Mouse (Mus musculus) hindlimb bud, embryonic 11.5 days (tissue): ENCODE measurements around the gene Cpn1.

Experiments used
- DNase-seq: peaks from one replicate; pipeline ENCODE4 v3.0.0-alpha.2; 2012; ENCODE audit warnings: low read depth, low spot score; ENCODE audit errors: extremely low spot score

The Cpn1 gene

DNA sequence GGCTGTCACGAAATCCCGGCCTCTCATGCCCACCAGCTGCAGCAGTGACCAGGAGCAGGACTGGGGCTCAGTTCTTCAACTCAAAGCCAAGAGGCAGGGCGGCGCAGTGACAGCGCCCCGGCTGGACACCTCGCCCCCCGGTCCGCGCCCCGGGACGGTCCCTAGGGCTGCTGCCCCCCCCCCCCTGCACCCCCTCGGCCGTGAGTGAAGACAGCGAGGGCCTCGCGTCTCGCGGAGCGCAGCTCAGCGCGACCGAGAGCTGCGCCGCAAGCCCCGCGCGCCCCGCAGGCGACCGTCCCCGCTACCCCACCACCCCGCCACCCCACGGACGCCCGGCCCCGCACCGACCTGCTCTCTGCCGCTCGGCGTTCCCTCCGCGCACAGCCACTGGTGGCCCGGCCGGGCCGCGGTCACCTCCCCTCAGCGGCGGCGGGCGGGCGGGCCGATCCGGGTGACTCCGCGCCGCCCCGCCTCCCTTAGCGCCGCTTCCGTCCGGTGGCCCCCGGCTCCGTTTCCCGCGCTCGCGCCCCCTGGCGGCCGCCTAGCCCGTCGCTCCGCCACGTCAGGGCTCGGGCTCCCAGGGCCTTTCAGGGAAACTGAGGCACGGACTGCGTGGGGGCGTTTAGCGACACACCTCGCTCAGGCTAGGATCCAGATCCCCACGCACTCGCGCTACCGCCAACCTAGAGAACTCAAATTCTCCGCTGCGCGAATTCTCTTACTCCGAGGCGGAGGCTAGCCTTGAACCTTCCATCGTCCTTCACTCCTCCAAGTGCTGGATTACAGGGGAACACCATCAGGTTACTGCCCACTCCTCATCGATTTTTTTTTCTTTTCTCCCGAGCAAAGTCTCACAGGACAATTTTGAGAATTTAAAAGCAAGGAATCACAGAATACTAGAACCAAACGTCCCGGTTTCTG lies 46.3 kb downstream of the Cpn1 start, which contains the start of gene Dnmbp:
Dnmbp (minus strand) TSS at position 423 of the 921 bp plus-strand sequence.
- DNase-seq: no peak

DNA sequence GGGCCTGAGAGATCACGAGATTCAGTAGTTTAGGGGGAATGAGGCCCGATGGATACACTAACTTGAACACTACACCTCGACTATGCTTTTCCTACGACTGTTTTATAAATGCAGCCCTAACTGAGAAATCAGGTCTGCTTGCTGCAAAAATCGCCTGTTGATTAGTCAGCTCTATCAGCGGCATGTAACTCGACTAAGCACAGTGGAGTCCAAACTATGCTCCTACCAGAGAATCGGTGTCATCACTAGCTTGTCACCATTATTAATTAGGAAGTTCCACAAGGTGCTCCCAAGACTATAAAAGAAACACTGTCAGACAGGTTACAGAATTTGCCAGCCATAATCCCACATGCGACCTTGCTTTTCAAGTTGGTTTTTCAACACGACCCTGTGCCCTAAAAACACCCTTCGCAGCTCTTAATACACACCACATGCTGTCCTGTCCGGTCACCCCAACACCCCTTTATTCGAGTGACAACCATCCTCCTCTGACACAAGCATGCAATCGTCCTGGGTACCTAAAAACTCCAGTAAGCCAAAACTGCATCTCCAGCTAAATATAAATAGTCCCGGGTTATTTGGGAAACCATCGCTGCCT lies 47.1 kb downstream of the Cpn1 start:
- DNase-seq: no peak

DNA sequence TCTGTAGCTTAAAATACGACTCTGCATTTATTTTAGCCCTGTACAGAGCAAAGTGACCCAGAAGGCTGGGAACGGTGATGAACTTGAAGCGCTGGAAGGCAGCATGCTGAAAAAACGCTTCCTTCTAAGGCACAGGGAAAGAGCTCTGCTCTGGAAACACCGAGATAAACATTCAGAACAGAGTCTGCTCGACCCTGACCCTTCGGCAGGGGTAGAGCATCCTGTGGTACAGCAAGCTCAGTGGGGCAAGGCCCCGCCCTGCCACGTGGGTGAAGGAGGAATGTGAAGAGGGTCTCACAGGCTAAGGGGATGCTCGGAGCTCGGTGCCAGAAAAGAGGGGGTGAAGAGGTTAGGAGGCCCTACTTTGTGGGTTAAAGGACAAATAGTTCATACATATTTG lies 48.0 kb downstream of the Cpn1 start:
- DNase-seq: no peak

GRCm38 (mm10) chr19:43930926-43931325 lies 55.4 kb downstream of the Cpn1 start:
- no peak for DNase-seq

DNA sequence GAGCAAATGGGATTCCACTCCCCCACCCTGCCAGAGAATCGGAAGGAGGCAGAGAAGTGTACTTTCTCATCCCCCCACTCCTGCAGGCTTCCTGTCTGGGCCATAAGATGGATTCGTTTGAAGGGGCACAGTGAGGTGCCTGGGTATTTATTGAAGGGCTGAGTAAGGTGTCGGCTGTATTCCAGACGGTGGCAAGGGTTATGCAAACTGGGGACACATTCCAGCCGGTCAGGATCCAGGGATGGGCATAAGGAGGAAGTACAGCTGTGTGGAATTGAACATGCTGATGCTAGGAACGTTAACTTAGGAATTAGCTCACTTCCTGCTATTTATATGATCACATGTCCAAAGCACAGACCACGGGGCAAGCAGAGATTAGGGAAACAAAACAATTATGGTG lies 56.0 kb downstream of the Cpn1 start:
- DNase-seq: no peak

GRCm38 (mm10) chr19:43929869-43930268 lies 56.5 kb downstream of the Cpn1 start:
- no peak for DNase-seq

DNA sequence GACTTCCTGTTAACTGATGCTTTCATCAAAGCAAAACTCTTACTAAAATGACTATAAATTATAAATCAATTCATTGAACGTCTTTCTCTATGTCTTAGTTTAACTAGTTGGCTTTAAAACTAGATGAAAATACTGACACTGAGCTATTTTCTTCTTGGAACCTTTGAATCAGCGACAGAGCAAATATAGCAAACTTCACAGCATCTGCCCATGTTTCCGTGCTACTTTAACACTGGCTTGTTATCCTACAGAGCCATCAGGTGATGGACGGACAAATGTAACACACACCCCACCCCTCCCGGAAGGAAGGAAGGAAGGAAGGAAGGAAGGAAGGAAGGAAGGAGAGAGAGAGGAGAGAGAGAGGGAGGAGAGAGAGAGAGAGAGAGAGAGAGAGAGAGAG lies 58.4 kb downstream of the Cpn1 start:
- DNase-seq: no peak

GRCm38 (mm10) chr19:43927057-43927456 lies 59.3 kb downstream of the Cpn1 start:
- DNase-seq: no peak

- no peak for DNase-seq
Observed at GRCm38 (mm10) chr19:43926141-43926987, 60.0 kb downstream of the Cpn1 start.

GRCm38 (mm10) chr19:43924361-43924760 lies 62.0 kb downstream of the Cpn1 start:
- no peak for DNase-seq

DNA sequence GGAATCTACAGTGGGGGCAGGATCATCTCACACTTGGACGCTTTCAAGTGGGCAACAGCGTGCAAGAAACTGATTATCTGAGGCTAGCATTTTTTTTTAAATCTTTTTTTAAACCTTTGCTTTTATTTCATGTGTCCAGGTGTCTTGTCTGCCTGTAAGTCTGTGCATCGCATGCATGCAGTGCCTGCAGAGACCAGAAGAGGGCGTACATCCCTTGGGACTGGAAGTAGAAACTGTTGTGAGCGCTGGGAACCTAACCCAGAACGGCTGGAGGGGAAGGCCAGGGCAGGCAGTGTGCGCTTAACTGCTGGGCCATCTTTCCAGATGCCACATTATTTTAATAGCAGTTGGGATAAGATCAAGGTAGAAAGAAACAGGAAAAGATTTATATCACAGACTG lies 63.4 kb downstream of the Cpn1 start:
- DNase-seq: no peak

DNA sequence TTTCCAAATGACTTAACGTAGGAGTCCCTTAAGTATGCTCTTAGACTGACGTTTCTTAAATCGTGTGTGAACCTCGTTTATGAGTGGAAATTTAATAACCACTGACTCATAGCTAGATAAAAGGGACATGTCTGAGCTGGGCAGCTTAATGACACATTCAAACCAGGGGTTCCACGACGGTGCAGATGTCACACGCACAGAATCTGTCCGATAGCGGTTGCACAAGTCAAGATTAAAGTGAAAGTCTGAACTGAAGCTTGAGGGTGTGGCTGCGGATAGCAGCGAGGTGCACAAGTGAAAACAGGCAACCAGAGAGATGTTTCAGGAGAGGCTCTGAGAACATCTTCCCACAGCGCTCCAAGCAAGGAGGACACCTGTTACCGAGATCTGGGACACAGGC lies 64.9 kb downstream of the Cpn1 start:
- DNase-seq: no peak

GRCm38 (mm10) chr19:43920453-43921300 lies 65.7 kb downstream of the Cpn1 start:
- DNase-seq: no peak

DNA sequence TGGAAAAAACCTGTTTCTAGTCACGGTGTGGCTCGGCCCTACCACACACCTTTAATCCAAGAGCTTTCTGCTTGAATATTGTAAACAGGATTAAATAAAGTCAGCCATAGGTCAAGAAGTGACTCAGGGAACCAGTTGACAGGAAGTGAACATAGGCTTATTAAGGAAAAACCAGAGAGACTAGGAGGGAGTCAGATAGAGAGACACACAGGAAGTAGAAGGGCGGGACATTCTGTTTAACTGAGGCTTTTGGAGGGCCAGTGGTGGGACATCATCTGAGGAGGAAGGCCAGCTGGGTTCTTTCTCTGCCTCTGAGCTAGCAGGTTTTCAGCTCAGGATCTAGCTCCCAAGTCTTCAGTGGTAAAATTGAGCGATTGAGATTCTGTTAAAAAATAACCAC lies 66.5 kb downstream of the Cpn1 start:
- no peak for DNase-seq

DNA sequence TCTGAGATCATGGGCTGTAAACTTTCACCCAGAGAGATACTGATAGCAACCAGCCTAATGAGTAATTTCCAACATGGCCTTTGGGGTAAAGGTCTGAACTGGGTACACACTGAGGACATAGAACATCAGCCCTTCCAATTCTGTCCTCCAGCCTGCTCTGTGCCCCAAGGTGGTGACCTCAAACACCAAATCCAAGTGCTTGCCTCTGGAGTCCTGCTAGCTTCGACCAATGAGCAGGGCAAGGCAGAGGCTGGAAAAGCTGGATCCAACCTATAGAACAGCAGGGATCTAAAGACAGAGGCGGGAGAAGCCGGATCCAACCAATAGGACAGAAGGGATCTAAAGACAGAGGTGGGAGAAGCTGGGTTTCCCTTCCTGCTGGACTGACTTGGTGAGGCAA lies 67.5 kb downstream of the Cpn1 start:
- DNase-seq: no peak

GRCm38 (mm10) chr19:43917763-43918162 lies 68.6 kb downstream of the Cpn1 start:
- no peak for DNase-seq

DNA sequence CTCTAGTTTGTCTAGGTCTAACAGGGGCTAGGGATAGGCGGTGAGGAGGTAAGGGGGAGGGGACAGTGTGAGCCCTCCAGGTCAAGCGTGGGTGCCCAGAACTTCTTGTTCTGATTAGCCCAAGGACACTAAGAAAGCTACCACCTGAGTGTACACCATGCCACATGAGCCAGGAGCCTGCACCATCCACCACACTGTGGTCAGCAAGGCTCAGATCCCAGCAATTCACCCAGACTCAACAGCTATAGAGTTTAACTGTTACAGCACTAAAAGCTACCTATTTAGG lies 69.0 kb downstream of the Cpn1 start:
- DNase-seq: no peak

DNA sequence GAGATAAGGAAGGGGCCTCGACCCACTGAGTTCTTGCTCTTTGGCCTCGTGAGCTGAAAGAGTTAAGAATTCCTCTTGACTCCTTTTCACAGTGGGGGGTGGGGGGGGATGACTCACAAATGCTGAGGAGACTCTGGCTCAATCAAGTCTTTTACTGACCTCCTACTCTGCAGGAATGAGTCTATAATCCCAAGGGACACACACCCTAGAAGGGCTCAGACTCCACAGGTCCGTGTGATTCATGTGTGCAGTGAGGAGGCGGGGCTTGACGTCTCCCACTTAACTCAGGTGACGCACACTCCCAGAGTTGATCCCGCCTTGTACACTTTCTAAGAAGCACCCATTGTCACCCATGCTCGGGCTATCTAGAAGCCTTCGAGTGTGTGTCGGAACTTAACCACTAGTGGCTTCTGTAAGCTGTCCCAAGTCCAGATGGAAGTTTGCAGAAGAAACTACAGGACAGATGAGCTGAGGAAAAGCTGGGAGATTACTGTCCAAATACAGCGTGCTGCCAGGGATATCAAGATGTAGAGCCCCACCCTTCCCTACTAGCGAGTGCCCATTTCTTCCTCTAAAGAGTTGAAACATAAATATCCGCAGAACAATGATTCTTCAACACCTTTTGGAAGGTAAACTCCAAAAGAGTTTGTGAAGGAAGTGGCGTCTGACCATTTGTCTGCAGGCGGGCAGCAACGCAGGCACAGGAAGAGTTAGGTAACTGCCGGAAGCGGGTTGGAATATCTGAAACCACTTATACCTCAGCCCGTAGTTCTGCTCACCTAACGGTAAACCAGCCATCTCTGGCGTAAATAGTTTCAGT lies 69.6 kb downstream of the Cpn1 start:
- no peak for DNase-seq

GRCm38 (mm10) chr19:43915431-43915830 lies 70.9 kb downstream of the Cpn1 start:
- DNase-seq: no peak

DNA sequence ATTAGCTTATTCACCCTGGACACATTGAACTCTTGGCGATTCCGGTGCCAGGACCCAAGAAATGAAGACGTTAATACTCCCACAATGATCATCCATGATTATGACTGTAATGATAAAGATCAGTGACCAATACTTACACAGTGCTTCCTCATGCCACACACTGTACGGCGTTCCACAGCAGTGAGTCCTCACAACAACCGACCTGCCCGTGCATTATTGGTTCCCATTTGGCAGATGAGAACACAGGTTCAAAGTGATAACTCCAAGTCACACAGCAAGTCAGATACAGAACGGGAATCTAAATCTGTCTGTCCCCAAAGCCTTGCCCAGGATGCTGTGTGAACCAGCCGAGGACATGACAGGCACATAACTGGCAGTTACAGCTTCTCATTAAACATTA lies 71.4 kb downstream of the Cpn1 start:
- DNase-seq: no peak
